Mouse (Mus musculus) liver, embryonic 12.5 days (tissue): ENCODE measurements at regions not wholly inside any gene's neighbourhood (a gene's known extent, or its start where the extent isn't known, plus 50 kb on each side); places are given as distances from the start of the nearest gene placed in this dataset.

Experiments
- ATAC-seq: fragments of 200-750 bp; cut with Nextera tagmentation; 2 replicates; pipeline ENCODE4 v1.8.0; 2017; ENCODE audit warnings: moderate number of reproducible peaks, mild to moderate bottlenecking, moderate library complexity
- H3K27ac ChIP-seq: fragments of 300-500 bp; sonication (generic); 2 replicates; pipeline ENCODE4 v1.5.1; 2016; ENCODE audit warnings: mild to moderate bottlenecking
- H3K27me3 ChIP-seq: fragments of 300-500 bp; sonication (generic); replicated peaks from 2 replicates; pipeline ENCODE4 v1.6.1; 2016; ENCODE audit warnings: mild to moderate bottlenecking, moderate library complexity
- H3K36me3 ChIP-seq: fragments of 300-500 bp; sonication (generic); 2 replicates; pipeline ENCODE4 v1.6.1; 2016; ENCODE audit warnings: mild to moderate bottlenecking, moderate library complexity
- H3K4me1 ChIP-seq: fragments of 300-500 bp; sonication (generic); 2 replicates; pipeline ENCODE4 v1.6.1; 2016
- H3K4me2 ChIP-seq: fragments of 300-500 bp; sonication (generic); 2 replicates; pipeline ENCODE4 v1.6.1; 2016; ENCODE audit warnings: mild to moderate bottlenecking, moderate library complexity
- H3K4me3 ChIP-seq: fragments of 300-500 bp; sonication (generic); 2 replicates; pipeline ENCODE4 v1.5.1; 2016; ENCODE audit warnings: mild to moderate bottlenecking, moderate library complexity
- H3K9ac ChIP-seq: fragments of 300-500 bp; sonication (generic); 2 replicates; pipeline ENCODE4 v1.6.1; 2016; ENCODE audit warnings: mild to moderate bottlenecking, moderate library complexity
- H3K9me3 ChIP-seq: fragments of 300-500 bp; sonication (generic); replicated peaks from 2 replicates; pipeline ENCODE4 v1.6.1; 2016; ENCODE audit warnings: mild to moderate bottlenecking, moderate library complexity
- WGBS: fragments of 180-500 bp; shearing (Covaris S2); methylation state at CpG from one replicate; pipeline ENCODE4 v1.1.7; 2016; ENCODE audit not compliant: insufficient replicate concordance; 5-methylcytosine and 5-hydroxymethylcytosine counted together

GRCm38 (mm10) chr15:36360694-36361521 is 646.7 kb downstream of the Zfp706 start:
- Histone ChIP-seq H3K27me3 (0 out of 2 replicates have a peak, but pooled peaks cover under 1% of the 10 kb centered on the region), H3K9ac (peak overlapping the region; percentile 69), H3K27ac (peak overlapping the region; percentile 98), H3K9me3 (no peaks in the 10 kb centered on the region), H3K36me3 (no peaks in the 10 kb centered on the region), H3K4me2 (peak overlapping the region; percentile 61), H3K4me1 (peaks cover 61% of the 10 kb centered on the region), H3K4me3 (peak overlapping the region; percentile 23)
- 23% methylated on average over 14 of the region's 14 CpGs for WGBS
- ATAC-seq, result peak; percentile 98

- Histone ChIP-seq H3K36me3 (no peaks in the 10 kb centered on the region), H3K4me1 (peaks cover 40% of the 10 kb centered on the region), H3K4me3 (no peak overlapping the region), H3K9me3 (no peaks in the 10 kb centered on the region), H3K4me2 (no peak overlapping the region), H3K27ac (no peak overlapping the region), H3K9ac (no peak overlapping the region), H3K27me3 (0 out of 2 replicates have a peak, but pooled peaks cover 4% of the 10 kb centered on the region)
- no peak for ATAC-seq
- WGBS, result 87% methylated on average over 9 of the region's 9 CpGs
Measured at GRCm38 (mm10) chr15:36355851-36356250, 651.7 kb downstream of the Zfp706 start.

- Histone ChIP-seq H3K27ac (no peak overlapping the region; the same call in 1 of the 2 replicates), H3K36me3 (no peaks in the 10 kb centered on the region)
- peak; percentile 79 for ATAC-seq
Measured at GRCm38 (mm10) chr15:36354545-36354944, 653.0 kb downstream of the Zfp706 start.

GRCm38 (mm10) chr15:36353793-36354192 is 653.8 kb downstream of the Zfp706 start:
- H3K4me1 ChIP-seq, result peaks cover 24% of the 10 kb centered on the region
- H3K9ac ChIP-seq, result no peak overlapping the region
- 79% methylated on average over 3 of the region's 3 CpGs for WGBS
- H3K36me3 ChIP-seq, result no peaks in the 10 kb centered on the region
- no peaks in the 10 kb centered on the region for H3K9me3 ChIP-seq
- peaks cover 9% of the 10 kb centered on the region; the same call in 1 of the 2 replicates for H3K27me3 ChIP-seq
- H3K4me3 ChIP-seq, result no peak overlapping the region
- H3K4me2 ChIP-seq, result no peak overlapping the region
- no peak overlapping the region for H3K27ac ChIP-seq
- ATAC-seq, result no peak

More at GRCm38 (mm10) chr15:36354545-36354944, 653.0 kb downstream of the Zfp706 start:
- H3K4me3 ChIP-seq, result no peak overlapping the region
- H3K4me1 ChIP-seq, result peaks cover 27% of the 10 kb centered on the region
- no peak overlapping the region for H3K4me2 ChIP-seq
- H3K9ac ChIP-seq, result no peak overlapping the region
- H3K9me3 ChIP-seq, result no peaks in the 10 kb centered on the region
- 74% methylated on average over 6 of the region's 6 CpGs for WGBS
- peaks cover 9% of the 10 kb centered on the region; the same call in 1 of the 2 replicates for H3K27me3 ChIP-seq

- Histone ChIP-seq H3K36me3 (no peaks in the 10 kb centered on the region), H3K9me3 (no peaks in the 10 kb centered on the region), H3K27ac (peak overlapping the region; percentile 36; the same call in 1 of the 2 replicates), H3K4me2 (no peak overlapping the region), H3K4me1 (peaks cover 18% of the 10 kb centered on the region), H3K4me3 (no peak overlapping the region), H3K27me3 (peaks cover 17% of the 10 kb centered on the region; the same call in 1 of the 2 replicates), H3K9ac (no peak overlapping the region)
- 25% methylated on average over 1 of the region's 1 CpGs for WGBS
- peak; percentile 74 for ATAC-seq
Measured at GRCm38 (mm10) chr15:36352929-36353328, 654.6 kb downstream of the Zfp706 start.

GRCm38 (mm10) chr15:36351693-36352092 is 655.9 kb downstream of the Zfp706 start:
- WGBS, result 54% methylated on average over 3 of the region's 3 CpGs
- ATAC-seq, result no peak
- Histone ChIP-seq H3K36me3 (no peaks in the 10 kb centered on the region), H3K9ac (no peak overlapping the region), H3K27me3 (peaks cover 19% of the 10 kb centered on the region; the same call in 1 of the 2 replicates), H3K9me3 (no peaks in the 10 kb centered on the region), H3K27ac (no peak overlapping the region), H3K4me1 (peaks cover 18% of the 10 kb centered on the region), H3K4me2 (no peak overlapping the region), H3K4me3 (no peak overlapping the region)

GRCm38 (mm10) chr15:36348348-36348747 is 659.2 kb downstream of the Zfp706 start:
- Histone ChIP-seq H3K4me3 (no peak overlapping the region), H3K4me1 (peaks cover 10% of the 10 kb centered on the region), H3K27me3 (peaks cover 18% of the 10 kb centered on the region), H3K9me3 (no peaks in the 10 kb centered on the region), H3K9ac (no peak overlapping the region), H3K27ac (no peak overlapping the region), H3K36me3 (no peaks in the 10 kb centered on the region), H3K4me2 (no peak overlapping the region)
- no peak for ATAC-seq
- 72% methylated on average over 5 of the region's 5 CpGs for WGBS

GRCm38 (mm10) chr15:36347333-36347845 is 660.2 kb downstream of the Zfp706 start:
- H3K9me3 ChIP-seq, result no peaks in the 10 kb centered on the region
- WGBS, result 55% methylated on average over 4 of the region's 4 CpGs
- no peak overlapping the region for H3K27ac ChIP-seq

GRCm38 (mm10) chr15:36346126-36346525 is 661.4 kb downstream of the Zfp706 start:
- 25% methylated on average over 5 of the region's 5 CpGs for WGBS

More at GRCm38 (mm10) chr15:36347333-36347845, 660.2 kb downstream of the Zfp706 start:
- Histone ChIP-seq H3K4me3 (no peak overlapping the region), H3K4me2 (no peak overlapping the region), H3K4me1 (peaks cover 2% of the 10 kb centered on the region; the same call in 1 of the 2 replicates), H3K27me3 (peaks cover 18% of the 10 kb centered on the region), H3K9ac (no peak overlapping the region), H3K36me3 (no peaks in the 10 kb centered on the region)
- ATAC-seq, result no peak

GRCm38 (mm10) chr15:36345413-36345812 is 662.2 kb downstream of the Zfp706 start:
- no peaks in the 10 kb centered on the region for H3K9me3 ChIP-seq
- WGBS, result 85% methylated on average over 4 of the region's 4 CpGs
- H3K4me1 ChIP-seq, result peaks cover under 1% of the 10 kb centered on the region; the same call in 1 of the 2 replicates
- no peak overlapping the region for H3K4me2 ChIP-seq
- no peak overlapping the region for H3K9ac ChIP-seq
- H3K27me3 ChIP-seq, result peaks cover 18% of the 10 kb centered on the region
- no peaks in the 10 kb centered on the region for H3K36me3 ChIP-seq
- no peak overlapping the region for H3K27ac ChIP-seq
- no peak overlapping the region for H3K4me3 ChIP-seq
- no peak for ATAC-seq

More at GRCm38 (mm10) chr15:36346126-36346525, 661.4 kb downstream of the Zfp706 start:
- peaks cover 18% of the 10 kb centered on the region for H3K27me3 ChIP-seq
- H3K4me2 ChIP-seq, result no peak overlapping the region
- no peaks in the 10 kb centered on the region for H3K9me3 ChIP-seq
- H3K36me3 ChIP-seq, result no peaks in the 10 kb centered on the region
- no peak for ATAC-seq
- H3K9ac ChIP-seq, result no peak overlapping the region
- H3K4me1 ChIP-seq, result no peaks in the 10 kb centered on the region
- no peak overlapping the region for H3K4me3 ChIP-seq
- H3K27ac ChIP-seq, result no peak overlapping the region

GRCm38 (mm10) chr15:36339971-36340550 is 667.5 kb downstream of the Zfp706 start:
- H3K9me3 ChIP-seq, result no peaks in the 10 kb centered on the region
- ATAC-seq, result no peak
- no peak overlapping the region for H3K9ac ChIP-seq
- no peak overlapping the region for H3K4me2 ChIP-seq
- no peaks in the 10 kb centered on the region for H3K36me3 ChIP-seq
- H3K4me1 ChIP-seq, result peaks cover 37% of the 10 kb centered on the region
- 61% methylated on average over 5 of the region's 5 CpGs for WGBS
- H3K27ac ChIP-seq, result peak overlapping the region; percentile 86
- H3K4me3 ChIP-seq, result no peak overlapping the region
- peaks cover 35% of the 10 kb centered on the region for H3K27me3 ChIP-seq

GRCm38 (mm10) chr15:36338766-36339165 is 668.8 kb downstream of the Zfp706 start:
- Histone ChIP-seq H3K27me3 (peaks cover 46% of the 10 kb centered on the region), H3K9ac (peak overlapping the region; percentile 56; the same call in 1 of the 2 replicates), H3K36me3 (no peaks in the 10 kb centered on the region), H3K4me3 (no peak overlapping the region), H3K4me1 (peaks cover 37% of the 10 kb centered on the region), H3K27ac (peak overlapping the region; percentile 86), H3K9me3 (no peaks in the 10 kb centered on the region), H3K4me2 (peak overlapping the region; percentile 48)
- peak; percentile 99 for ATAC-seq
- 75% methylated on average over 2 of the region's 2 CpGs for whole genome bisulfite sequencing
